Mouse (Mus musculus) c-Kit-negative CD71-positive TER-119-positive erythroid progenitor cells, embryonic 14.5 days (primary cell): ENCODE data around the gene Galnt14.

Source experiments
- DNase-seq: peaks from one replicate; pipeline ENCODE4 v3.0.0-alpha.2; 2013; ENCODE audit warnings: low read depth, low spot score

The Galnt14 gene

GRCm38 (mm10) chr17:73572440-73572839 lies 137.8 kb downstream of the Galnt14 start:
- no peak for DNase-seq

GRCm38 (mm10) chr17:73571961-73572360 lies 138.3 kb downstream of the Galnt14 start:
- no peak for DNase-seq

GRCm38 (mm10) chr17:73568204-73568603 lies 142.0 kb downstream of the Galnt14 start:
- no peak for DNase-seq

GRCm38 (mm10) chr17:73561149-73561548 lies 149.1 kb downstream of the Galnt14 start:
- DNase-seq: no peak

- DNase-seq: no peak
Measured at GRCm38 (mm10) chr17:73560208-73560784, 150.0 kb downstream of the Galnt14 start.

GRCm38 (mm10) chr17:73559498-73559897 lies 150.8 kb downstream of the Galnt14 start:
- DNase-seq: no peak

- no peak for DNase-seq
Measured at GRCm38 (mm10) chr17:73557101-73557500, 153.2 kb downstream of the Galnt14 start.

- no peak for DNase-seq
Measured at GRCm38 (mm10) chr17:73556436-73556835, 153.8 kb downstream of the Galnt14 start.

GRCm38 (mm10) chr17:73554668-73555067 lies 155.6 kb downstream of the Galnt14 start:
- DNase-seq: no peak

- DNase-seq: no peak
Measured at GRCm38 (mm10) chr17:73548783-73549566, 161.3 kb downstream of the Galnt14 start.

GRCm38 (mm10) chr17:73548119-73548518 lies 162.1 kb downstream of the Galnt14 start:
- no peak for DNase-seq

- DNase-seq: no peak
Measured at GRCm38 (mm10) chr17:73547483-73547882, 162.8 kb downstream of the Galnt14 start.

GRCm38 (mm10) chr17:73541911-73542310 lies 168.3 kb downstream of the Galnt14 start:
- no peak for DNase-seq

- no peak for DNase-seq
Measured at GRCm38 (mm10) chr17:73541233-73541570, 169.1 kb downstream of the Galnt14 start.

GRCm38 (mm10) chr17:73540409-73541232 lies 169.6 kb downstream of the Galnt14 start:
- no peak for DNase-seq

- DNase-seq: no peak
Measured at GRCm38 (mm10) chr17:73531896-73532295, 178.4 kb downstream of the Galnt14 start.

GRCm38 (mm10) chr17:73522169-73522568 lies 188.1 kb downstream of the Galnt14 start:
- no peak for DNase-seq

- DNase-seq: no peak
Measured at GRCm38 (mm10) chr17:73519350-73519749, 190.9 kb downstream of the Galnt14 start.

GRCm38 (mm10) chr17:73518359-73518758 lies 191.9 kb downstream of the Galnt14 start:
- no peak for DNase-seq

- no peak for DNase-seq
Measured at GRCm38 (mm10) chr17:73515506-73515905, 194.7 kb downstream of the Galnt14 start.

GRCm38 (mm10) chr17:73514862-73515261 lies 195.4 kb downstream of the Galnt14 start:
- no peak for DNase-seq

- no peak for DNase-seq
Measured at GRCm38 (mm10) chr17:73514258-73514657, 196.0 kb downstream of the Galnt14 start.
